Mouse (Mus musculus): ENCODE measurements around the gene Anp32e.
"Not testable (repeated sequence)": the region's sequence is repeated elsewhere in the genome, so short reads cannot be mapped to it uniquely, and the experiment has no call there.

Anp32e gene

GRCm38 (mm10) chr3:95928658-95929503 is at the start of gene Anp32e:
Gene Anp32e, plus strand, starts transcription at chr3:95929246.
- DNase-seq (ENCODE audit: low read depth, low spot score) = peak; percentile 98

DNA sequence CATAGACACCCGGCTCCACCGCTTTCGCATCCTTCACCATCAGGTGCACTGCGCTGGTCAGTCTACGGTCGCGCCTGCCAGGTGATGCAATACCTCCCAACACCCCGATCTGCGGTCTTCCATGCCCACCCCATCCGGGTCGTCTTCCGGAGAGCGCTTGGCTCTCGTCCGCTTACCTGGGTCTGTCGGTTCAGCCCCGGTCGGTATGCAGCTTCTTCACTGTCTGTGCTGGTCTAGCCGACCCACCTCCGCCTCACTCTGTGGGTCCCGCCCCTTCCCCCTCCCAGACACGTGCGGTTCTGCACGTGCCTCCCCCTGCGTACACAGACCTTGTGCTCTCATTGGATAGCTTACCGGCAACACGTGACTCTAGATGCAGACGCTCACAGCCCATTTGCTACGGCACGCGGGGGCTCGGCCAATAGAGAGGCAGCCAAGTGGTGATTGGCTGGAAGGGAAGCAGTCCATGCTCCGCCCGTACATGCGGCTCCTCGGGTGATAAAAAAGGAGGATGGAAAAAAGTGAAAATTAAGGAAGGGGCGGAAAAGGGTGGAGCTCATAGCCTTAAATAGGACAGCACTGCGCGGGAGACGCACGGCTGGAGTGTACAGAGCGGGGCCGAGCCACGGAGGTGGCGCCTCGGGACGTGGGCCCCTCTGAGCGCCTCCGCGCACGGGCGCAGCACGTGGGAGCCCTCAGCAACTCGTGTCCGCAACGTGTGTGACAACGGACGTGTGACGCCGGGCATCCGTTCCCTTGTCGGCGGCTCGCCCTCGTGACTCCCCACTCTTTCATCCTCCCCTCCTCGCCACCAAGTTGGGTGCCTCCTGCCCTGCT is 46.8 kb upstream of the Anp32e start, which contains the start of gene Ciart:
TSS of gene Ciart (minus strand) at position 273 of the 837 bp plus-strand sequence.
- peak; percentile 97 for DNase-seq (ENCODE audit: low read depth, low spot score)

DNA sequence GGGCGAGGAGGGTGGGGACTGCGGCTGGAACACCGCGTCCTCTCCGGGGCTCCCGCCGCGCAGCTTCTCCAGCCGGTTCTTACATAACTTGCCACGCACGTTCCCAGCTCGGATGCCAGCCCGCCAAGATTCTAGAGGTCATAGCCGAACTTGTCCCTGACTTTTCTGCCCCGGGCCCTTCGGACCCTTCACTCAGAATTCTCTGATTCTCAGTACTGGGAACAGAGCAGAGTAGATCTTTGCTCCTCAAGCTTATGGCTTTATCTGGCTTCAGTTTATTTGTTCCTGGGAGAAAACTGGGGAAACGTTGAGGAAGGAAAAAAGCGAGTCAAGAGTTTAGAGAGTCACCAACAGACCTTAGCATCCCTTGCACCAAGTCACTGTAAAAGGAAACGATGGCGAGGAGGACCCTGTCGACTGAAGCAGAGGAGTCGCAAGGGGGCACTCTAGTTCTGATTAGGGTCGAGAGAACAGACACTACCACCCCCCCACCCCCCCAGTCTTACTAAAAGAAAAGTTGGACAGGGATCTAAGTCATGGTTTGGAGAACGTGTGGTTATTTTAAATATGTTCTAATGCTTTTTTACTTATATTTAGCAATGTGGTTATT is 46.1 kb upstream of the Anp32e start:
- peak; percentile 74 for DNase-seq (ENCODE audit: low read depth, low spot score)

- DNase-seq (ENCODE audit: low read depth, low spot score) = no peak
Observed at GRCm38 (mm10) chr3:95884400-95884799, 44.6 kb upstream of the Anp32e start.

- DNase-seq (ENCODE audit: low read depth, low spot score) = no peak
Observed at GRCm38 (mm10) chr3:95887596-95887995, 41.5 kb upstream of the Anp32e start.

DNA sequence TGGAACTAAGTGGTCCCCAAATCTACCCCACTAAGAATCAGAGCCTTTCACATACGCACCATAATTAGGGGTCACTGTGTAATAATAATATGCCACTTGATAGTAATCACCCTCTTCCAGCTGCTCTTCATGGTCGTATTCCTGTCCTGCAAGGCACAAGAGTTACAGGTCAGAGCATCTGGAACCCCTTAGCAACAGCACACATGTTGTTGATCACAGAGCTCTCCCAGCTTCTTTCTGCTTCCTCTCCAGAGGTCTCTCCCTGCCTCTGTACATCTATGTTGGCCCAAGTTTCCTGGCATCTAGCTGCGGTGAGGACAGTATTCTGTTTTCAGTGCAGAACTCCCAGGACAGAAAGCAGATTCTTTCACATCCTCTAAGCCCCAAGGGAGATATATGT is 39.4 kb upstream of the Anp32e start:
- no peak for DNase-seq (ENCODE audit: low read depth, low spot score)

DNA sequence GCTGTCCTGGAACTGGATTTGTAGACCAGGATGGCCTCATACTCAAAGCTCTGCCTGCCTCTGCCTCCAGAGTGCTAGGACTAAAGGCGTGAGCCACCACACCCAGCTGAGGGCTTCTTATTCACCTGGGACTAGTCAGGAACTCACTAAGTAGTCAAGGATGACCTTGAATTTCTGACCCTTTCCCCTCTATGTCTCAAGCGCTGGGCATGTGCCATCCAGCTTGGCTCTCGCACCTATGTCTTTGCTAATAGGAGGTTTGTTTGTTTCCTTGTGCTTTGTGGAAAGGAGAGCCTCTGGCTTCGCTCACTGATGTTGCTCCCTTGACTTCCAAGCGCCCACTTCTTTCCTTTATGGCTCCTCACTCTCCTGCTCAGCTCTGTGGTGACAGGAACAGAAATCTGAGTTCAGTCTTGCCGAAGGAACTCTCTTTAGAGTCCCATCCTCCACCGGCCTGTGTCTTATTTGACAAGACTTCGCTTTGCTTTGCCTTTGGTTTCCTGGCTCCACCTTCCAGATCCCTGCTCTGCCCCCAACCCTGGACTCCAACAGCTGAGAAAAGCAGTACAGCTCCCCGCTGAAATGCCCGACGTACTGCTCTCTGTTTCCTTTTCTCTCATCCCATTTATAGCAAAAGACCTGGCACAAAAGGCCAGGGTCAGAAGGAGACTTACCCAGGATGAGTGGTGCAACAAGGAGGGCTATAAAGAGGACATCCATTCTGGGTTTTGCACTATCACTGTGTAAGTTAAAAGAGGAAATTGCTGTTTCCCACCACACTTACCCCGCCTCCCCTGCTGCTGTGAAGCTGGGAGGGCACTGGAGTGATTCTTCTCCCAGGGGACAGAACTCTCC is 37.6 kb upstream of the Anp32e start, which contains the start of gene BC028528:
TSS of gene BC028528 (minus strand) at position 795 of the 855 bp plus-strand sequence.
- no peak for DNase-seq (ENCODE audit: low read depth, low spot score)

DNA sequence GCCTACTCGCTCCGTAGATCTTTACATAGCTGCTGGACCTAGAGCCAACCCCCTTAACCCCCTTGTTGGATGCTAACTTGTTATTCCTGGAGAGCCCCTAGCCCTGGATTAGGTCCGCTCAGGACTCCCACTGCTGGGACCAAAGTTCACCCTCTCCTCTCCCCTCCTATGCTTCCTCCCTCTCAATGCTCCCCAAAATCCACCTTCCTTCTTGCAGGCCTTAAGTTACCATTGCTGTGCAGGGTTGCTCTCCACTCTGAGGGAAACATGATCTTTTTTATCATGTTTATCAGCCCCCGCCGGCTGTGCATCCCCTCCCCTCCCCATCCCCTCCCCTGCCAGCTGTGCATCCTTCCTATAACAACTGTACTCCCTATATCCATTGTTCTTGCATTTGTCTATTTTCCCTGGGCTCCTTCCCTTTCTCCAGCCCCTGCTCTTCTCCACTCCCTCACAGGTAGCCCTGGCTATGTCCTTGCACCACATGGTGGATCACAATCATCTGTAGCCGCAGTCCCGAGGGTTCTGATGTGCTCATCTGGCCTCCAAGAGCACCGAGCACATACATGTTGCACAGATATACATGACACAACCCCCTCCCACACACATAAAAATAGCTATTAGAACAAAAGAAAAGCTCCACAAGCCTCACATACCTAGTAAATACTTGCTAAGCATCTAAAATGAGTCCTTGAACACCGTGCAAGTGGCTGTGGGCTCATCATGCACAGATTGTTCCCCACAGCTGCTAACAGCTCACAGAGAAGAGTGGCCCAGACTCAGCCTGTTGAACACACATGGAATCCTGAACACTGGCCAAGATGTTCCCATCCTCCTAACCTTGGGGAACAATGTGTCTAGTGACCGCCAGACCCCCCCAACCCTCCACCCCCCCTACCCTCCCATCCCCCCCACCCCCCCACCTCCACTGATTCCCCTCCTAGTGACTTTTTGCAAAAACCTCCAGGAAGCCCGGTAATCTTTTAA is 36.7 kb upstream of the Anp32e start:
- no peak for DNase-seq (ENCODE audit: low read depth, low spot score)

DNA sequence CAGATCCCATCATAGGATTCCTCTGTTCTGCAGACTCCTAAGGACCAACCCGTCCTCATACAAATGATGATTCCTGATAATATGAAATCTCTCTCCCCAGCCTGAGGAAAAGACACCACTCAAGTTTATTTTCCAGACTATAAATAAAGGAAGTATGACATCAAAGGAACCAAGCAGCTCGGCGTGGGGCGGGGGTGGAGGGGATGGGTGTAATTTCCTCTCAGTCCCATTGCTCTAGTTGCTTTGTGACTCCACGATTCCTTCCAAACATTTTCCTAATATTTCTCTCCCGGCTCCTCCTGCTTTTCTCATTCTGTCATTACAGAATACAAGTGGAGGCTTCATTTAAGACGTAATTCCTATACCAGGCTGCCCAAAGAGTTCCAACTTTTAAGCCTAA is 35.9 kb upstream of the Anp32e start:
- peak; percentile 61 for DNase-seq (ENCODE audit: low read depth, low spot score)

DNA sequence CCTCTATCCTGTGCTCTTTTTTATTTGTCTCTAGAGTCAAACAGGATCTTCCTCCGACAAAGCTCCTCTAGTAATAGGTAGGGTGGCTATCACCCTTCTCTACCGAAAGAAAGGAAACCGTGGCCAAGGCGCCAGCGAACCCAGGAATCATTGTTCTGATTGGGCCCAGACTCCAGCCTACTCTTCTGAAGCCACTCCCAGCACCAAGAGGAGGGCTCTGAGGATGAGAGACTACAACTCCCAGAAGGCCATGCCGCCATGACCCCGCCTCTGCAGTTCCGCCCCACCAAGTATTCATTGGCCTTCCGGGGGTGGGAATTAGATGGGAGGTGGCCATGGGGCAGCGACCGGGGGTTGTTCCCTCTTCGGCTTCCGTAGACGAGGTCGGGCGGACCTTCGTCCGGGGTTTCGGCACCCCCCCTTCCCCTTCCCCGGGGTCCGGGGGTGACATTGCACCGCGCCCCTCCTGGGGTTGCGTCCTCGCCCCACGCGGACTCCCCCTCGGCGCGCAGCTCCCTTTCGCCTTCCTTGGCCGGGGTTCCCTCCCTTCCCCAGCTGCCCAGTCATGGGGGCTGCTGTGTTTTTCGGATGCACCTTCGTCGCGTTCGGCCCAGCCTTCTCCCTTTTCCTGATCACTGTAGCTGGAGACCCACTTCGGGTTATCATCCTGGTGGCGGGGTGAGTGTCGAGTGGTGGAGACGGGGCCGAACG is 35.3 kb upstream of the Anp32e start, which contains the start of gene Aph1a:
TSS of gene Aph1a (plus strand) at position 364 of the 711 bp plus-strand sequence.
- peak; percentile 98 for DNase-seq (ENCODE audit: low read depth, low spot score)

DNA sequence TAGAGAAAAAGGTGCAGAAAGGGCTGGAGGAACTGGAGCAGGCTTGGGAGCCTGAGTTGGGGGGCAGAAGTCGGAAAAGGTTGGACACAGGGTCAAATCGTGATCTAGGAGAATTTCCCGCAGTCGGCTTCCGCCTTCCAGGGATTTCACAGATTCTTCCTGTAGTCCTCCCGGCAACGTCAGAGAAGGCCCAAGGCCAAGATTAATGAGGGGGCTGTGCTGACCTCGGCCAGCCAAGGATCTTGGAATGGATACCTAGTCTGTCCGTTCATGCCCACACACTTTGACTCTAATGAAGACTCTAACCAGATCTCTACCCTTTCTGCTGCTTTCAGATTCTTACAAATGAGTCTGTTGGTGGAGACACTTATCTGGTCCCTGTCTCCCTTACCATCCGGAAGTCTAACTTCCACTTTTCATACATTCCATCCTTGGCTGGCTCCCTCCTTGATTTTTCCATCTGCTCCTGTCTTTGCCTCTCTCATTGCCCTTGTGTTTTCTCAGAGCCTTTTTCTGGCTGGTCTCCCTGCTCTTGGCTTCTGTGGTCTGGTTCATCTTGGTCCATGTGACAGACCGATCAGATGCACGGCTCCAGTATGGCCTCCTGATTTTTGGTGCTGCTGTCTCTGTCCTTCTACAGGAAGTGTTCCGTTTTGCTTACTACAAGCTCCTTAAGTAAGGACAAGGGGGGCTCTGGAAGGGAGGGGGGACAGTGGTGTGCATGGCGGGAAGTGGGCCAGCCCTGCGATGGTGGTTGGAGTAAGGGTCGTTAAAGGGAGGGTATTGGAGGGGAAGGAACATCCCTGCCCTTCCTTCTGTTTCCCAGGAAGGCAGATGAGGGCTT is 34.5 kb upstream of the Anp32e start:
- peak; percentile 37 for DNase-seq (ENCODE audit: low read depth, low spot score)

DNA sequence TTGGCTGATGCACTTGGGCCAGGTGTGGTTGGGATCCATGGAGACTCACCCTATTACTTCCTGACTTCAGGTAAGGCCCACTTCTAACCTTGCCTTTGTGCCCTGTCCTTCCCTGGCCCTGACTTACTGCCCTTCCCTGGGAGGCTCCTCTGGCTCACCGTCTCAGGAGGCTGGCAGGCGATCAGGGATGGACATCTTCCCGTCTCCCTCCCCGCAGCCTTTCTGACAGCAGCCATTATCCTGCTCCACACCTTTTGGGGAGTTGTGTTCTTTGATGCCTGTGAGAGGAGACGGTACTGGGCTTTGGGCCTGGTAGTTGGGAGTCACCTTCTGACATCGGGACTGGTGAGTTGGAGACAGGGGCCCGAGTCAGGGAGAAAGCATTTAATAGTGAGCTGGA is 33.5 kb upstream of the Anp32e start:
- not testable (repeated sequence) for DNase-seq (ENCODE audit: low read depth, low spot score)

DNA sequence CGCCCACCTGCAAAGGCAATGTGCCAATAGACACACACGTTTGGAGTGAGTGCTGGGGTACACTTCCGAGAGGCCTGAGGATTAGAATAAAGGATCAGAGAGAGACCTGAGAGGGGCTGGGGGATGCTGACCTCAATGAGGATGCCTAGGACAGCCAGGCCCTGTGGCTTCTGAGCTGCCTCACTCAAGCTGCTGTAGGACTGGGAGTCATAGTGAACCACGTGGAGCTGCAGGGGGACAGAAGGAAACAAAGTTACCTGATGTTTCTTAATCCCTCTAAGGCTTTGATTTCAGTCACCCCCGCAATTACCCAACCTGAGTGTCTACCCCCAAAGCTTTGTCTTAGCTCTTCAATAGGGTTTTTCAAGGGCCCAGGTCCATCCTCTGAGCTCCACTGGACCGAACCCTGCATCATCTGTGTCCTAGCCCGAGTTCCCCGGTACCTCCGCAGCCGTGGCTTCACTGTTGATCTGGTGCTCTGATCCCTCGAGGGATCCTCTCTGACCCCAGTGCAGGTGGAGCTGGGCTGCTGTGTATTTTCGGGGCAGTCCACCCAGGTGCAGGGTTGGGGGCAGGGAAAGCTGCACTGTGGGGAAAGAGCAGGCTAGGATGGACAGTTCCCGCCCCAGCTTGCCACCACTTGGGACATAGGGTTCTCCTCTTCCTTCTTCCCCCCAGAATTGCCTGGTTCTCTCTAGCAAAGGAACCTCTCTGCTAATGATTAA is 29.1 kb upstream of the Anp32e start:
- no peak for DNase-seq (ENCODE audit: low read depth, low spot score)

DNA sequence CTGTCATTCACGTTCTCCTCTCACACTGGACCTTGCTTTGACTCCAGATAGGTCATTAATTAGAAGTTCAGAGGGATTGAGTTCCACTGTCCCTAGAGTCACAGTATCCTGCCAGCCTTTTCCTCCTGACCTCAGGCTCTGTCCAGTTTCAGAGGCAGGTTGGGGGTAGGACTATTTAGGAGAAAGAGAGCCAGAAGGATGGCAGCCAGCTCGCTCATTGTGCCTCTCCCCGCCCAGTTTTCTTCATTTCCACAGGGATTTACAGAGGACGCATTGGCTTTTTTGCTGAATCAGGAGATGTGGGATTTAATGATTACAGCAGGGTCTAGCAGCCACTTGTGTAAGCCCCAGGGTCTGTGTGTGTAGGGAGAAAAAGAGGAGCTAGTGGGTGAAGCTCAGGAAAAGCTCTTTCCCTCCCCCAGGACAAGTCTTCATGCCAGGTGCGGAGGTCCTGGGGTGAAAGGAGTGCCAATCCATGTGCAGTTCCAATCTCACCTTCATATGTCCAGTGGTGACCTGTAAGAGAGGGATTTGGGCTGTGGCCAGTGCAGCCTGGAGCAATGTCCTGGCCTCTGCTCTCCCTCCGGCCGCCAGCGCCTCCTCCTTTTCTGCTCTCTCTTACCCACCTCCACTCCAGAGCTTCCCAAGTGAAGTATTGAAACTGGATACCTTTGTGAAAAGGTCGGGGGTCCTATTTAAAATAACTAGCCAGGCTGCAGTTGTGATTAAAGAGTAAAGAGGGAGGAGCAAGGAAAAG is 27.3 kb upstream of the Anp32e start:
- no peak for DNase-seq (ENCODE audit: low read depth, low spot score)

- no peak for DNase-seq (ENCODE audit: low read depth, low spot score)
Observed at GRCm38 (mm10) chr3:95902373-95902625, 26.7 kb upstream of the Anp32e start.

DNA sequence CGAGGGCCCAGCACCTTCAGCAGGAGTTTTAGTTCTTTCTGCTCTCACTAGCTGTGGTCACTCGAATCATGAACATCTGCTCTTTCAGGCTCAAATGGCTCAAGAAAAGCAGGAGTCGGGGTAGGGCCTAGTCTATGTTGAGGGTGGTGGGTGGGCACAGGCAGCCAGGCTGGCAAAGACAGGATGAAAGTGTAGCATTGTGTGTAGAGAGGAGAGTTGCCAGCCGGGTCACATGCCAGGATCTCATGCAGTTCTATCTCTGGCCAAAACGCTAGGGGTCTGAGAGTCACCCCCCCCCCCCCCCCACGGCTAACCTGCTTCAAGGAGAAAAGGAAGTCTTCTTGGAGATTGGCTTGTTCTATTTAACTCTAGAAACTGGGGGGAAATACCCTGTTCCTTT is 26.4 kb upstream of the Anp32e start:
- DNase-seq (ENCODE audit: low read depth, low spot score) = no peak
